Mouse (Mus musculus) left cerebral cortex, postnatal 14 days (tissue): ENCODE measurements at regions not wholly inside any gene's neighbourhood (a gene's known extent, or its start where the extent isn't known, plus 50 kb on each side); places are given as distances from the start of the nearest gene placed in this dataset.

Experiments used
- DNase-seq, 2 experiments: peaks; one replicate each; pipeline ENCODE4 v3.0.0; 2021 to 2022; ENCODE audit warnings: low spot score in 2 of 2, mixed read lengths in 1 of 2
- intact Hi-C: fragments of 180-260 bp; cut with DNase I; formaldehyde crosslinking; loops from one replicate; pipeline ENCODE4 v1.15.1; 2025

DNA sequence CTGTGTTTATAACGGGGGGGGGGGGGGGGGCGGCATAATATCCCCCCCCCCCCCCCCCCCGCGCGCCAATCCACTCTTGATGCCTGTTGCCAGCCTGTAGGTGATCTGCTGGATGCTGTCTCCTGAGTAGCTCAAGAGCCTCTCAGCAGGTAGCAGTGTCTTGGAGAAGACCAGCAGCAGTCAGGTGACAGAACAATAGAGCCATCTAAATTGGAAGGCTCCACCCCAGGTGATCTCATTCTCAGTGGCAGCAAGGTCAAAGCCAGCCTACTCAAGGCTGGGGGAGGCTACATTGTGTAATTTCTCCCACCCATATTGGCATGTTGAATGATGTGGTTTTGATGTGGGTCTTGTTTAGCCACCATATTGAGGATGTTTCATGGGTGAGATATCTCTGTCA lies 338.3 kb upstream of the Zfp804a start:
- intact Hi-C loops, result no loop called here
- no peak for DNase-seq

- intact Hi-C loops, result no loop called here
- DNase-seq, result no peak
Measured at GRCm38 (mm10) chr2:81733484-81733883, 319.5 kb upstream of the Zfp804a start.

DNA sequence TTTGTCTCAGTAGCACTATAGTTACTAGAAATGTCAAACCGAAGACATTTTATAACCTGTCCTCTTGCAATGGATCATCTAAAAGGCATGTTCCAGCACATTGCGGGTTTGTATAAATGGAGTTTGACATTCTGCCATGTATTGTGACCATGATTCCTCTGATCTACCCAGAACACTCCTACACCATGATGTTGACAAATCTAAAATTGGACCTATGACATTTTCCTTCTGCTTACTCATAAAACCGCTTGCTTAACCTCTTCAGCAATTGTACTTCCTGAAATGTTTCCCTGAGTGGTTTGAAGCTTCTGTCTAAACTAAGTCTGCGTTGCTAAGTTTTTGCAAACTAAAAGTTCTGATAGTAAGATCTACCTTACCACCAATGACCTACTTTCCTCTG lies 319.0 kb upstream of the Zfp804a start:
- DNase-seq, result peak in 1 of 2 experiments; percentile 3

GRCm38 (mm10) chr2:81765778-81766177 lies 287.2 kb upstream of the Zfp804a start:
- intact Hi-C loops, result no loop called here
- no peak for DNase-seq

More for the DNA sequence above, 319.0 kb upstream of the Zfp804a start:
- intact Hi-C loops, result no loop called here

DNA sequence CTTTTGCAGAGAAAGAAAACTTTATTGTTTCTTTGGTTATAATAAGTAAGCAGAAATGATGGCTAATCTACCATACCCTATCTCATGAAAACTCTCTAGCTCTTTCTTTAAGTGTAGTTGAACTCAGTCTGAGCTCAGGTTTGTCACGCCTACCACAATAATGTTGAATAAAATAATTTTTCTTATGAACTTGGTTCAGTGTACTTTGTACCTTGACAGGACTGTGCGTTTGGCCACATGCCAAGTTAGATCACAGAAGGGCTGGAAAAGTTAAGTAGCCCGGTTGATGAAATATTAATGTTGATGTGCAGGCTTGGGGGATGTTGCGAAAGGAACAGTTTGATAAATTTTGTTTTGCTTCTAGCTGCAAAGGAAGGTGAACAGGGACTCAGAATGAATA lies 270.0 kb upstream of the Zfp804a start:
- intact Hi-C loops, result no loop called here

More for the DNA sequence above, 270.0 kb upstream of the Zfp804a start:
- DNase-seq, result no peak
